Mouse (Mus musculus) A20 (cell line): Measurements from ENCODE around the gene Fgb.

Experiments used
- DNase-seq: peaks from one replicate; pipeline ENCODE4 v3.0.0-alpha.2; 2011; ENCODE audit warnings: low read depth, low spot score

Gene Fgb

GRCm38 (mm10) chr3:83049680-83050079, at the start of gene Fgb:
Gene Fgb, minus strand, starts transcription at chr3:83049863.
- DNase-seq: no peak

- DNase-seq: no peak
Observed at GRCm38 (mm10) chr3:83099139-83099538, 49.5 kb upstream of the Fgb start.

- DNase-seq: no peak
Observed at GRCm38 (mm10) chr3:83098546-83099034, 48.9 kb upstream of the Fgb start.

GRCm38 (mm10) chr3:83097586-83097985, 47.9 kb upstream of the Fgb start:
- no peak for DNase-seq

- peak; percentile 90 for DNase-seq
Observed at GRCm38 (mm10) chr3:83080567-83081055, 30.9 kb upstream of the Fgb start.

GRCm38 (mm10) chr3:83076563-83076962, 26.9 kb upstream of the Fgb start:
- DNase-seq: no peak

GRCm38 (mm10) chr3:83070231-83070630, 20.6 kb upstream of the Fgb start:
- DNase-seq: no peak

- no peak for DNase-seq
Observed at GRCm38 (mm10) chr3:83068869-83069268, 19.2 kb upstream of the Fgb start.

- DNase-seq: no peak
Observed at GRCm38 (mm10) chr3:83067920-83068319, 18.3 kb upstream of the Fgb start.

- no peak for DNase-seq
Observed at GRCm38 (mm10) chr3:83057046-83057445, 7.4 kb upstream of the Fgb start.

- DNase-seq: peak; percentile 98
Observed at GRCm38 (mm10) chr3:83055281-83056038, 5.8 kb upstream of the Fgb start, which contains the start of gene Plrg1. Gene Plrg1, plus strand, starts transcription at chr3:83055522.

- DNase-seq: no peak
Observed at GRCm38 (mm10) chr3:83054759-83055158, 5.1 kb upstream of the Fgb start.

GRCm38 (mm10) chr3:83053758-83054157, 4.1 kb upstream of the Fgb start:
- peak; percentile 80 for DNase-seq

GRCm38 (mm10) chr3:83053126-83053525, 3.5 kb upstream of the Fgb start:
- no peak for DNase-seq

GRCm38 (mm10) chr3:83052102-83052501, 2.4 kb upstream of the Fgb start:
- DNase-seq: no peak

- no peak for DNase-seq
Observed at GRCm38 (mm10) chr3:83050661-83051060, 998 bp upstream of the Fgb start.

- DNase-seq: no peak
Observed at GRCm38 (mm10) chr3:83046649-83047048, 3.0 kb downstream of the Fgb start.

GRCm38 (mm10) chr3:83042451-83042850, 7.2 kb downstream of the Fgb start:
- no peak for DNase-seq

- no peak for DNase-seq
Observed at GRCm38 (mm10) chr3:83039666-83040065, 10.0 kb downstream of the Fgb start.

GRCm38 (mm10) chr3:83038865-83039264, 10.8 kb downstream of the Fgb start:
- no peak for DNase-seq

GRCm38 (mm10) chr3:83033801-83034200, 15.9 kb downstream of the Fgb start:
- DNase-seq: no peak

GRCm38 (mm10) chr3:83032746-83033308, 16.8 kb downstream of the Fgb start:
- no peak for DNase-seq

GRCm38 (mm10) chr3:83030331-83030730, 19.3 kb downstream of the Fgb start:
- DNase-seq: no peak
